Mouse (Mus musculus): ENCODE data around the gene Ndufa13.

DNA sequence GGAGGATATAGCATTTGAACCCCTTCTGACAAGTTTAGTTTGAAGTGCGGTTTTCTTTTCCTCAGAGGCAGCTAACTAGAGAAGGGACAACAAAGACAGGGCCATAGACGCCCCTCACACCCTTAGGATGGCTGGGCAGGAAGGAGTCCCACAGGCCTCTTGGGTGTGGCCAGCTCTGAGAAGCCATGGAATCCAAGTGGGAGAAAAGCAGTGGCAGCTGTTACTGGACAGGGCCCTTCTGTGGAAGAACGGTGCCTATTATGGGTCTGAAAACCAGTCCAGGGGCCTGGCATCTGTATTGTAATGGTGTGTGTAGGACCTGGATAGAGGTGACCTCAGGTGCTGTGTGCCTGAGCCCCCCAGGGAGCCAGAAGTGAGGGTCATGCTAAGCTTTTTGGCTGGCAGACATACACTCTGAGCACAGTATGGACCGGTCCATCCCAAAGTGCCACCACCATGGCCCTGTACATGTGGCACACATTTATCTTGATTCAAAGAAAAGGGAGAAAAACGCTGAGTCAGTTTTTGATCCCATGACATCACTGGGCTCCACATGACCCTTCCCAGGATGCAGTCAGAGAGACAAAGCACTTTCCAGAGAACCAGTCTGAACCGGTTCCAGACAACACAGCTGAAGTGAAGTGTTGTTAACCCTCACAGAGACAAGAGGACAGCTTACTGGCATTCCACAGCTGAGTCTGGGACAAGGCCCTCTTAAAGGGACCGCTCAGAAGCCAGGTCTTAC lies 33.9 kb upstream of the Ndufa13 start:
- no peak for TF ChIP-seq CTCF (IDR thresholded peaks at IDR 0.05; ENCODE audit: low read depth, low read length)
- no peak for TF ChIP-seq POLR2A (IDR thresholded peaks at IDR 0.05; ENCODE audit: borderline replicate concordance, low read depth, low read length)
